22 mouse cellular contexts compared by ENCODE assay signal in genomic region chr14:74972687-74973086, GRCm38 (mm10). TPM values are rescaled to one million over a fixed set of nuclear protein-coding genes. Genes with fewer than 3 reads are reported as not detected.
DNase-seq lines count a peak whose midpoint lies in the region; ATAC-seq and TF ChIP-seq lines count a peak whose summit lies in the region.
"Had no signal": no experiment of that assay in that cellular context is flagged by ENCODE, and none has a peak within 500 bp of the region (broad histone marks: within the 10 kb centered on the region; RNA-seq: fewer than 3 reads in every experiment).

No protein-coding gene starts in this region.

- no peaks in the 10 kb centered on the region for H3K79me2 ChIP-seq in myocyte (ENCODE audit: control insufficient read depth, insufficient read depth)

- H3K4me3 ChIP-seq in intestine, embryonic 14.5 days (ENCODE audit: low read depth, low read length) = no peak overlapping the region
- H3K4me3 ChIP-seq in liver, embryonic 12.5 days = no peak overlapping the region
- H3K4me3 ChIP-seq in myocyte = no peak overlapping the region
- H3K4me3 ChIP-seq in forebrain, embryonic 12.5 days (replicated peaks) = no peak overlapping the region
- H3K4me3 ChIP-seq in hindbrain, embryonic 12.5 days = no peak overlapping the region
- H3K4me3 ChIP-seq: heart, embryonic 10.5 days; limb, embryonic 15.5 days; neural tube, embryonic 12.5 days had no signal

- H3K4me2 ChIP-seq in intestine, embryonic 14.5 days (ENCODE audit: low read length) = no peak overlapping the region
- peak overlapping the region; percentile 48 for H3K4me2 ChIP-seq in liver, embryonic 12.5 days
- peak overlapping the region; percentile 9 for H3K4me2 ChIP-seq in myocyte (ENCODE audit: low read depth)
- H3K4me2 ChIP-seq in forebrain, embryonic 12.5 days = no peak overlapping the region
- H3K4me2 ChIP-seq in hindbrain, embryonic 12.5 days (replicated peaks) = no peak overlapping the region
- H3K4me2 ChIP-seq: limb, embryonic 15.5 days; neural tube, embryonic 12.5 days had no signal

- H3K36me3 ChIP-seq in intestine, embryonic 14.5 days (ENCODE audit: control insufficient read depth, insufficient read depth, low read length) = no peaks in the 10 kb centered on the region
- no peaks in the 10 kb centered on the region for H3K36me3 ChIP-seq in liver, embryonic 12.5 days
- no peaks in the 10 kb centered on the region for H3K36me3 ChIP-seq in myocyte (ENCODE audit: control insufficient read depth, insufficient read depth)
- no peaks in the 10 kb centered on the region for H3K36me3 ChIP-seq in forebrain, embryonic 12.5 days (replicated peaks)
- H3K36me3 ChIP-seq in hindbrain, embryonic 12.5 days = no peaks in the 10 kb centered on the region
- H3K36me3 ChIP-seq: heart, embryonic 10.5 days; limb, embryonic 15.5 days; neural tube, embryonic 12.5 days had no signal

- no peak overlapping the region for H3ac ChIP-seq in myocyte (ENCODE audit: control insufficient read depth, insufficient read length)

- no peaks in the 10 kb centered on the region for H3K9me3 ChIP-seq in intestine, embryonic 14.5 days (ENCODE audit: control insufficient read depth, low read length)
- no peaks in the 10 kb centered on the region for H3K9me3 ChIP-seq in liver, embryonic 12.5 days (replicated peaks)
- H3K9me3 ChIP-seq in forebrain, embryonic 12.5 days = no peaks in the 10 kb centered on the region
- H3K9me3 ChIP-seq in hindbrain, embryonic 12.5 days (replicated peaks) = no peaks in the 10 kb centered on the region
- H3K9me3 ChIP-seq: heart, embryonic 10.5 days; limb, embryonic 15.5 days; neural tube, embryonic 12.5 days had no signal

- no peak for TF ChIP-seq POLR2A in myocyte (IDR thresholded peaks at IDR 0.05; ENCODE audit: insufficient read length, low read depth)

- H3K9ac ChIP-seq in intestine, embryonic 14.5 days (ENCODE audit: low read length) = no peak overlapping the region
- H3K9ac ChIP-seq in liver, embryonic 12.5 days = peak overlapping the region; percentile 47; the same call in 1 of the 2 replicates
- H3K9ac ChIP-seq in forebrain, embryonic 12.5 days = no peak overlapping the region
- no peak overlapping the region for H3K9ac ChIP-seq in hindbrain, embryonic 12.5 days
- H3K9ac ChIP-seq: limb, embryonic 15.5 days; neural tube, embryonic 12.5 days had no signal

- no peaks in the 10 kb centered on the region for H3K4me1 ChIP-seq in intestine, embryonic 14.5 days (replicated peaks; ENCODE audit: control insufficient read depth, insufficient read depth, low read length)
- peaks cover 64% of the 10 kb centered on the region for H3K4me1 ChIP-seq in liver, embryonic 12.5 days
- no peaks in the 10 kb centered on the region; the same call in 1 of the 2 replicates for H3K4me1 ChIP-seq in forebrain, embryonic 12.5 days
- no peaks in the 10 kb centered on the region for H3K4me1 ChIP-seq in hindbrain, embryonic 12.5 days
- H3K4me1 ChIP-seq: limb, embryonic 15.5 days; neural tube, embryonic 12.5 days had no signal

- H3K27me3 ChIP-seq in intestine, embryonic 14.5 days (replicated peaks; ENCODE audit: control insufficient read depth, insufficient read depth, low read length) = no peaks in the 10 kb centered on the region
- H3K27me3 ChIP-seq in liver, embryonic 12.5 days (replicated peaks) = peaks cover 10% of the 10 kb centered on the region; the same call in 1 of the 2 replicates
- H3K27me3 ChIP-seq in myocyte (ENCODE audit: control insufficient read depth, insufficient read depth, insufficient read length) = no peaks in the 10 kb centered on the region
- H3K27me3 ChIP-seq in forebrain, embryonic 12.5 days = no peaks in the 10 kb centered on the region
- H3K27me3 ChIP-seq in hindbrain, embryonic 12.5 days = no peaks in the 10 kb centered on the region
- H3K27me3 ChIP-seq: limb, embryonic 15.5 days; neural tube, embryonic 12.5 days had no signal

- WGBS in intestine, embryonic 14.5 days = 73% methylated on average over 5 of the region's 5 CpGs
- 49% methylated on average over 5 of the region's 5 CpGs for WGBS in liver, embryonic 12.5 days (ENCODE audit: insufficient replicate concordance)
- WGBS in forebrain, embryonic 12.5 days = 85% methylated on average over 5 of the region's 5 CpGs
- 86% methylated on average over 5 of the region's 5 CpGs for WGBS in hindbrain, embryonic 12.5 days

- DNase-seq in c-Kit-positive CD71-positive TER-119-positive erythroid progenitor cells, embryonic 14.5 days (ENCODE audit: low spot score) = peak; percentile 53
- no peak for DNase-seq in intestine, embryonic 14.5 days (ENCODE audit: low spot score)
- DNase-seq in adrenal gland, postnatal 10 days = no peak
- DNase-seq: adrenal gland, postnatal 25 days; cerebellum, adult 11 months; cerebellum, adult 9-11 months; kidney, adult 8-10 months; kidney, postnatal 14 days; lung, postnatal 4 days; midbrain, embryonic 14.5 days; right cerebral cortex, postnatal 14 days; thymus, postnatal 14 days had no signal

- ATAC-seq in intestine, embryonic 14.5 days (replicated peaks; ENCODE audit: low FRiP score, low TSS enrichment, low read depth) = 0 out of 2 replicates have a peak, but pooled peaks have one; percentile 15
- peak; percentile 76 for ATAC-seq in liver, embryonic 12.5 days
- no peak for ATAC-seq in forebrain, embryonic 12.5 days (ENCODE audit: low FRiP score)
- ATAC-seq in hindbrain, embryonic 12.5 days (ENCODE audit: low FRiP score) = no peak
- ATAC-seq: activated CD4-positive, CD25-positive, alpha-beta regulatory T cell, adult 4 months; forebrain, embryonic 14.5 days; hindbrain, postnatal 0 days had no signal

- H3K27ac ChIP-seq in intestine, embryonic 14.5 days (ENCODE audit: low read depth) = no peak overlapping the region
- H3K27ac ChIP-seq in liver, embryonic 12.5 days = peak overlapping the region; percentile 83
- no peak overlapping the region for H3K27ac ChIP-seq in forebrain, embryonic 12.5 days
- H3K27ac ChIP-seq in hindbrain, embryonic 12.5 days = no peak overlapping the region
- H3K27ac ChIP-seq: heart, embryonic 10.5 days; hindbrain, postnatal 0 days; limb, embryonic 15.5 days; neural tube, embryonic 12.5 days had no signal

TF ChIP-seq in myocyte, 11 proteins besides CTCF, POLR2A, EP300 and RAD21:
- TF ChIP-seq SRF (IDR thresholded peaks at IDR 0.05; ENCODE audit: control insufficient read depth, insufficient read length, low read depth) (no peak), CEBPB (IDR thresholded peaks at IDR 0.05; ENCODE audit: insufficient read depth, poor library complexity, severe bottlenecking) (no peak), USF1 (IDR thresholded peaks at IDR 0.05; ENCODE audit: low read depth) (no peak), TCF12 (IDR thresholded peaks at IDR 0.05; ENCODE audit: insufficient read depth, poor library complexity, severe bottlenecking) (no peak), MYOD1 (IDR thresholded peaks at IDR 0.05; ENCODE audit: control insufficient read depth in 1 of 3, insufficient read length in 2 of 3, low read depth in 2 of 3) (no peak), POLR2AphosphoS2 (IDR thresholded peaks at IDR 0.05; ENCODE audit: insufficient read length, low read depth) (no peak), TCF3 (IDR thresholded peaks at IDR 0.05; ENCODE audit: insufficient read length, low read depth) (no peak), E2F4 (IDR thresholded peaks at IDR 0.05; ENCODE audit: insufficient read depth) (no peak), REST (IDR thresholded peaks at IDR 0.05; ENCODE audit: insufficient read depth, insufficient read length) (no peak), MAX (IDR thresholded peaks at IDR 0.05; ENCODE audit: low read depth) (no peak), MYOG (IDR thresholded peaks at IDR 0.05; ENCODE audit: control insufficient read depth in 1 of 3, insufficient read depth in 1 of 3, insufficient read length in 2 of 3, low read depth in 2 of 3) (no peak)

RNA-seq across cellular contexts. Expression of gene Lrch1, which starts 25.0 kb away (rescaled TPM):
- 12.6 and 14.4 TPM in 2 replicates for polyA plus RNA-seq in intestine, embryonic 14.5 days (2014; fragmentation: Nextera tagmentation; extraction: Ambion mirVana)
- polyA plus RNA-seq in liver, embryonic 12.5 days (2016; fragmentation: Nextera tagmentation; extraction: Ambion mirVana) = 6.5 and 7.8 TPM in 2 replicates
- polyA plus RNA-seq in myocyte (2012; fragmentation: generic; extraction: Trizol) = 9.9 TPM
- 12.6 and 13.6 TPM in 2 replicates for polyA plus RNA-seq in forebrain, embryonic 12.5 days (2016; fragmentation: Nextera tagmentation; extraction: Ambion mirVana)
- polyA plus RNA-seq in hindbrain, embryonic 12.5 days (2016; fragmentation: Nextera tagmentation; extraction: Ambion mirVana) = 13.3 and 23.4 TPM in 2 replicates
- 10 to 100 TPM; 13.7 to 16.2 TPM for total RNA-seq in adrenal gland, postnatal 10 days (2021)

RNA-seq across cellular contexts. Expression of gene Rubcnl, which starts 43.1 kb away (rescaled TPM):
- polyA plus RNA-seq in intestine, embryonic 14.5 days (2014; fragmentation: Nextera tagmentation; extraction: Ambion mirVana) = 0.37 and 0.42 TPM in 2 replicates
- polyA plus RNA-seq in liver, embryonic 12.5 days (2016; fragmentation: Nextera tagmentation; extraction: Ambion mirVana) = 0.19 and 0.22 TPM in 2 replicates
- 0.64 TPM for polyA plus RNA-seq in myocyte (2012; fragmentation: generic; extraction: Trizol)
- 0.14 and 0.18 TPM in 2 replicates for polyA plus RNA-seq in forebrain, embryonic 12.5 days (2016; fragmentation: Nextera tagmentation; extraction: Ambion mirVana)
- polyA plus RNA-seq in hindbrain, embryonic 12.5 days (2016; fragmentation: Nextera tagmentation; extraction: Ambion mirVana) = 0.08 and 0.23 TPM in 2 replicates
- 1 to 10 TPM; 1.4 to 1.8 TPM for total RNA-seq in adrenal gland, postnatal 10 days (2021)

Comparison
In these comparisons a context has a peak if more than half of its experiments do, and no peak if none do; other contexts are left out.
1. ATAC-seq: peak in intestine, embryonic 14.5 days (single experiment) and liver, embryonic 12.5 days (single experiment); none in forebrain, embryonic 12.5 days (single experiment) and hindbrain, embryonic 12.5 days (single experiment).
2. H3K4me2 ChIP-seq: peak in liver, embryonic 12.5 days (single experiment) and myocyte (single experiment); none in intestine, embryonic 14.5 days (single experiment), forebrain, embryonic 12.5 days (single experiment) and hindbrain, embryonic 12.5 days (single experiment).